Comparison of ENCODE assay signal across 7 mouse cellular contexts in genomic region chr5:67426011-67426410, GRCm38 (mm10). TPM values are rescaled to one million over a fixed set of nuclear protein-coding genes. Genes with fewer than 3 reads are reported as not detected.
DNase-seq lines count a peak whose midpoint lies in the region; ATAC-seq lines count a peak whose summit lies in the region.

No protein-coding gene starts in this region.

- H3K4me3 ChIP-seq in lung, embryonic 15.5 days: peak overlapping the region; percentile 64
- peak overlapping the region; percentile 71 for H3K4me3 ChIP-seq in forebrain, embryonic 10.5 days
- H3K4me3 ChIP-seq in limb, embryonic 12.5 days (replicated peaks): peak overlapping the region; percentile 77
- H3K4me3 ChIP-seq in stomach, embryonic 14.5 days (ENCODE audit: low read depth, low read length): peak overlapping the region; percentile 65; the same call in 1 of the 2 replicates

- no peaks in the 10 kb centered on the region for H3K9me3 ChIP-seq in lung, embryonic 15.5 days
- no peaks in the 10 kb centered on the region for H3K9me3 ChIP-seq in forebrain, embryonic 10.5 days
- no peaks in the 10 kb centered on the region for H3K9me3 ChIP-seq in limb, embryonic 12.5 days
- no peaks in the 10 kb centered on the region for H3K9me3 ChIP-seq in stomach, embryonic 14.5 days (ENCODE audit: control insufficient read depth, low read depth, low read length)

- H3K4me1 ChIP-seq in lung, embryonic 15.5 days: peaks cover 12% of the 10 kb centered on the region; the same call in 1 of the 2 replicates
- peaks cover 28% of the 10 kb centered on the region for H3K4me1 ChIP-seq in forebrain, embryonic 10.5 days
- H3K4me1 ChIP-seq in limb, embryonic 12.5 days (replicated peaks): peaks cover 24% of the 10 kb centered on the region
- H3K4me1 ChIP-seq in stomach, embryonic 14.5 days (ENCODE audit: control insufficient read depth, insufficient read depth, low read length): no peaks in the 10 kb centered on the region; the same call in 1 of the 2 replicates

- 26% methylated on average over 5 of the region's 5 CpGs for WGBS in lung, embryonic 15.5 days
- 20% methylated on average over 5 of the region's 5 CpGs for WGBS in forebrain, embryonic 10.5 days
- 14% methylated on average over 5 of the region's 5 CpGs for WGBS in limb, embryonic 12.5 days
- WGBS in stomach, embryonic 14.5 days: 28% methylated on average over 5 of the region's 5 CpGs

- H3K27me3 ChIP-seq in lung, embryonic 15.5 days: peaks cover 15% of the 10 kb centered on the region
- peaks cover 50% of the 10 kb centered on the region for H3K27me3 ChIP-seq in forebrain, embryonic 10.5 days (ENCODE audit: poor library complexity, severe bottlenecking)
- peaks cover 25% of the 10 kb centered on the region for H3K27me3 ChIP-seq in limb, embryonic 12.5 days
- H3K27me3 ChIP-seq in stomach, embryonic 14.5 days (ENCODE audit: control insufficient read depth, insufficient read depth, low read length): 0 out of 2 replicates have a peak, but pooled peaks cover 9% of the 10 kb centered on the region

- peak overlapping the region; percentile 86 for H3K4me2 ChIP-seq in lung, embryonic 15.5 days
- peak overlapping the region; percentile 82 for H3K4me2 ChIP-seq in limb, embryonic 12.5 days
- H3K4me2 ChIP-seq in stomach, embryonic 14.5 days (replicated peaks; ENCODE audit: low read depth, low read length): peak overlapping the region; percentile 81

- no peak for ATAC-seq in lung, embryonic 15.5 days (ENCODE audit: borderline replicate concordance, extremely low read depth, low FRiP score, low TSS enrichment)
- no peak for ATAC-seq in limb, embryonic 12.5 days (ENCODE audit: insufficient number of reproducible peaks, insufficient read depth, low FRiP score, low TSS enrichment, low read depth)
- ATAC-seq in stomach, embryonic 14.5 days (ENCODE audit: insufficient number of reproducible peaks, insufficient read depth, low FRiP score, low read depth): no peak
- no peak for ATAC-seq in cerebellum, adult (ENCODE audit: insufficient number of reproducible peaks, low FRiP score, low TSS enrichment)

- DNase-seq in lung, postnatal 10 days: no peak
- DNase-seq in forebrain, embryonic 10.5 days (ENCODE audit: extremely low spot score, low spot score): no peak
- DNase-seq in thymus, postnatal 0 days (ENCODE audit: low spot score): no peak

- no peak overlapping the region for H3K27ac ChIP-seq in lung, embryonic 15.5 days
- H3K27ac ChIP-seq in forebrain, embryonic 10.5 days: no peak overlapping the region
- H3K27ac ChIP-seq in limb, embryonic 12.5 days: no peak overlapping the region
- no peak overlapping the region for H3K27ac ChIP-seq in stomach, embryonic 14.5 days (ENCODE audit: low read length)

- H3K9ac ChIP-seq in lung, embryonic 15.5 days: peak overlapping the region; percentile 54; the same call in 1 of the 2 replicates
- peak overlapping the region; percentile 79; the same call in 1 of the 2 replicates for H3K9ac ChIP-seq in limb, embryonic 12.5 days (replicated peaks)
- no peak overlapping the region for H3K9ac ChIP-seq in stomach, embryonic 14.5 days (replicated peaks; ENCODE audit: low read depth, low read length)

- no peaks in the 10 kb centered on the region for H3K36me3 ChIP-seq in lung, embryonic 15.5 days
- H3K36me3 ChIP-seq in forebrain, embryonic 10.5 days (replicated peaks): no peaks in the 10 kb centered on the region
- H3K36me3 ChIP-seq in limb, embryonic 12.5 days: no peaks in the 10 kb centered on the region
- H3K36me3 ChIP-seq in stomach, embryonic 14.5 days (ENCODE audit: control insufficient read depth, insufficient read depth, low read length): no peaks in the 10 kb centered on the region

RNA-seq across cellular contexts. Expression of gene Bend4, which starts 2.1 kb away (rescaled TPM):
- polyA plus RNA-seq in lung, embryonic 15.5 days (2015; fragmentation: Nextera tagmentation; extraction: Ambion mirVana): 6.6 and 7.4 TPM in 2 replicates
- 9.8 and 10.4 TPM in 2 replicates for polyA plus RNA-seq in forebrain, embryonic 10.5 days (2016; fragmentation: Nextera tagmentation; extraction: Ambion mirVana)
- polyA plus RNA-seq in limb, embryonic 12.5 days (2016; fragmentation: Nextera tagmentation; extraction: Ambion mirVana): 7.8 and 8.3 TPM in 2 replicates
- 4.7 and 4.9 TPM in 2 replicates for polyA plus RNA-seq in stomach, embryonic 14.5 days (2014; fragmentation: Nextera tagmentation; extraction: Ambion mirVana)
- polyA plus RNA-seq in thymus, postnatal 0 days (2015; fragmentation: Nextera tagmentation; extraction: Ambion mirVana): 0.67 and 0.92 TPM in 2 replicates
